Mouse (Mus musculus) small intestine, adult 10 weeks (tissue): ENCODE data around the gene Gfod1. TPM values are rescaled to one million over a fixed set of nuclear protein-coding genes. Genes with fewer than 3 reads are reported as not detected.

ENCODE experiments used
- polyA plus RNA-seq: library from polyadenylated mRNA; stranded (reverse); fragments of 350-450 nt; fragmentation: Illumina TruSeq; extraction: RNeasy Lipid Tissue Mini Kit (QIAGEN cat#74804); gene quantifications from one replicate; pipeline ENCODE4 v1.2.3, GENCODE M21; 2014; ENCODE audit warnings: low replicate concordance

Gfod1 gene
- polyA plus RNA-seq, result 2.8 TPM

DNA sequence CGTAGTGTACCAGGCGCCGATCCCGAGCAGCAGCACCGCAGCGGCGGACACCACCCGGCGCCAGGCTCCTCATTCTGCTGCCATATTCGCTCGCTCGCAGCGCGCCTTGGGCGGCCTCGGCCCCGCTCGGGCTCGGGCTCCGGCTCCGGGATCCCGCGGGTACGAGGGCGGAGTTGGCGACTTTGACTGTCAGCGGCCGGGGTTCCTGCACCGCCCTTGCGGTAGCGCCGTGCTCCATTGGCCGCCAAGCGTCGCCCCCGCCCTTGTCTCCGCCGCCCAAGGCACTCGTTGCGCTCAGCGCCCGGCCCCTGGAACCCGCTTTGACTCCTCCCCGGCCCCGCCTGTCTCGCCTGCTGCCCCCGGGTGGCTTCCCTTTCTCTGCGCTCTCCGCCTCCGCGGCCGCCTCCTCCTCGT, at the start of gene Gfod1:
TSS of gene Gfod1 (minus strand) at position 155 of the 414 bp plus-strand sequence.

DNA sequence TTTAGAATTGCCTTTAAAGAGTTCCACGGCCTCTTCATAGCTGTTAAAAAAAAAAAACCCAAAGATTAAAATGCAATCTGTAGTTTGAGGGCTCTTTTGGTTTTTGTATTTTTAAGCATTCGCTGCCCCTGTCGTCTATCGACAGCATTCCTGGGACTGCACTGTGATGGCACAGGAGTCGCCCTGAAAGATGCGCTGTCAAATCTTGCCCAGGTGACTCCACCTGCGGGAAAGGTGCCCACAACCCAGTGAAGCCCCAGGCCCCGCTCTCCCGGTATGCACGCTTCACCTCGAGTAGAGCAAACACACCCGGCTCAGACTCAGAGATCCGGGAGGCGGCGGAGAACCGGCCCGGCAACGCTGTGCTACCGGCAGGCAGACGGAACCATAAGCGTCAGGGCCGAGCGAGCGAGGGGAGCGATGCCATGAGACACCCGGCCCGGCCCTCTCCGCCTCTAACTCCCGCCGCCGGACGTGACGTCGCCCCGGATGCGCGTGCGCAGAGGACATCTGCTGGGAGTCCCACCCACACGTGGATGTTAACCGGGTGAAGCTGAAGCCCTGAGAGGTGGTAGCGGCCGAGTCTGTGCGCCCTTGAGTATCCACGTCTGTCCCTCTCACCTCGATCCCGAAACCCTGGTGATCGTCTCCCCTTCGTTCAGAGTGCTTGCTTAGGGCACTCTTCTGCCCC, 132.8 kb downstream of the Gfod1 start, which contains the start of gene Tbc1d7:
TSS of gene Tbc1d7 (minus strand) at position 482 of the 691 bp plus-strand sequence.

Other genes starting within 250 kb of the Gfod1 start
- gene Tbc1d7, start 132.7 kb downstream of the Gfod1 start, polyA plus RNA-seq, result 2.2 TPM
- gene Sirt5, start 61.3 kb upstream of the Gfod1 start, polyA plus RNA-seq, result 5.6 TPM
- 338 TPM for gene Nol7, start 94.2 kb upstream of the Gfod1 start, polyA plus RNA-seq
- gene Ranbp9, start 177.1 kb upstream of the Gfod1 start, polyA plus RNA-seq, result 93.3 TPM